Mouse (Mus musculus): ENCODE measurements around the gene Hoxb9. TPM values are rescaled to one million over a fixed set of nuclear protein-coding genes. Genes with fewer than 3 reads are reported as not detected.

Hoxb9 gene
- polyA plus RNA-seq, 1 experiment from 2014 or later: 1.5 TPM

DNA sequence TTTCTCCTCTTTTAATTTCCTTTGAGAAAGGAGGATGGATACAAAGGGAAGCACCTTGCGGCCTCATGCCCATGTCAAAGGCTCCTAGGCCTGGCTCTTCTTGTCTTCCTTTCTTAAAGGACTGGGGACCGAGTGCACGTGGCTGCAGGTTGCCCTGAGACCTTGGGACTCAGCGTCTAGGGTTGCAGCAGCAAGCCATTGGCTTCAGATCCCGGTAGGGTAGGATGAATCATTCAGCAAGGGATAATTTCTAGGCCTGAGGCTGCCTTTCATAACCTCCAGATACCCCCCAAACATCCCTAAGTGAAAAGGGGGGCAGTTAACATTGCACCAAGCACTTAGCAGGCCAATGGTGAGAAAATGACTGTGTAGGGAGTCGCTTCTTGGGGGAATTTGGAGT, 39.8 kb downstream of the Hoxb9 start:
- no peak for ATAC-seq
- peaks cover 63% of the 10 kb centered on the region for H3K27me3 ChIP-seq (replicated peaks; ENCODE audit: control insufficient read depth, insufficient read depth, low read length)
- H3K4me3 ChIP-seq (ENCODE audit: low read depth, low read length): peak overlapping the region; percentile 25
- H3K4me2 ChIP-seq (replicated peaks; ENCODE audit: low read depth): peak overlapping the region; percentile 63
- 23% methylated on average over 6 of the region's 6 CpGs for WGBS
- peak overlapping the region; percentile 55 for H3K27ac ChIP-seq (ENCODE audit: low read depth, low read length)
- TF ChIP-seq CTCF (IDR thresholded peaks at IDR 0.05; ENCODE audit: low read depth): no peak
- H3K9ac ChIP-seq (ENCODE audit: low read depth, low read length): peak overlapping the region; percentile 32; the same call in 1 of the 2 replicates
- no peaks in the 10 kb centered on the region for H3K36me3 ChIP-seq (ENCODE audit: control insufficient read depth, insufficient read depth)
- no peaks in the 10 kb centered on the region for H3K9me3 ChIP-seq (ENCODE audit: control insufficient read depth)
- no peaks in the 10 kb centered on the region for H3K4me1 ChIP-seq (replicated peaks; ENCODE audit: control insufficient read depth, insufficient read depth, low read length)

GRCm38 (mm10) chr11:96311520-96312417, 40.5 kb downstream of the Hoxb9 start:
- H3K9me3 ChIP-seq (ENCODE audit: control insufficient read depth): no peaks in the 10 kb centered on the region
- H3K4me2 ChIP-seq (replicated peaks; ENCODE audit: low read depth): peak overlapping the region; percentile 63
- H3K4me1 ChIP-seq (replicated peaks; ENCODE audit: control insufficient read depth, insufficient read depth, low read length): no peaks in the 10 kb centered on the region
- peak overlapping the region; percentile 32; the same call in 1 of the 2 replicates for H3K9ac ChIP-seq (ENCODE audit: low read depth, low read length)
- peak overlapping the region; percentile 55 for H3K27ac ChIP-seq (ENCODE audit: low read depth, low read length)
- peak; percentile 82 for TF ChIP-seq CTCF (IDR thresholded peaks at IDR 0.05; ENCODE audit: low read depth)
- ATAC-seq: peak; percentile 64
- WGBS: 2% methylated on average over 31 of the region's 31 CpGs
- no peaks in the 10 kb centered on the region for H3K36me3 ChIP-seq (ENCODE audit: control insufficient read depth, insufficient read depth)
- H3K27me3 ChIP-seq (replicated peaks; ENCODE audit: control insufficient read depth, insufficient read depth, low read length): peaks cover 62% of the 10 kb centered on the region
- peak overlapping the region; percentile 25 for H3K4me3 ChIP-seq (ENCODE audit: low read depth, low read length)

DNA sequence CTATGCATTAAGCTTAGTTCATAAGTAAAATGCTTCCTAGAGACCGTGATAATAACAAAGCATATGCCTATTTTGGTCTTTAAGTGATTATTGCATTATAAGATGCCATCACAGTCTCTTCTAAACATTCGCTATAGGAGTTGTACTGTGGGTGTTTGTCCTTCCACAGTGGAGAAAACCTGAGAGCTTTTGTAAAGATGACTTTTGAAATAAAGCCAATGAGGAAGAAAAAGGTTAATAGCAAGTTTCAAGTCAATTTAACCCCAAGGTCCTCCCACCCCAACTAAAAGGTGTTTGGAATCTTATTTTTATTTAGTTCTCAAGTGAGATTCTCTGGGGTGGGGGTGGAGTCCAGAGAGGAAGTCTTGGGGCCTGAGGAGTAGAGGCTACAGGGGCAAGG, 41.9 kb downstream of the Hoxb9 start:
- TF ChIP-seq CTCF (IDR thresholded peaks at IDR 0.05; ENCODE audit: low read depth): no peak
- Histone ChIP-seq H3K4me3 (ENCODE audit: low read depth, low read length) (no peak overlapping the region), H3K9me3 (ENCODE audit: control insufficient read depth) (no peaks in the 10 kb centered on the region), H3K9ac (ENCODE audit: low read depth, low read length) (no peak overlapping the region), H3K4me2 (replicated peaks; ENCODE audit: low read depth) (peak overlapping the region; percentile 63), H3K36me3 (ENCODE audit: control insufficient read depth, insufficient read depth) (no peaks in the 10 kb centered on the region), H3K27me3 (replicated peaks; ENCODE audit: control insufficient read depth, insufficient read depth, low read length) (peaks cover 60% of the 10 kb centered on the region; the same call in 1 of the 2 replicates), H3K4me1 (replicated peaks; ENCODE audit: control insufficient read depth, insufficient read depth, low read length) (no peaks in the 10 kb centered on the region), H3K27ac (ENCODE audit: low read depth, low read length) (no peak overlapping the region)
- ATAC-seq: no peak
- 47% methylated on average over 2 of the region's 2 CpGs for WGBS

GRCm38 (mm10) chr11:96313806-96314428, 42.7 kb downstream of the Hoxb9 start:
- Histone ChIP-seq H3K4me2 (replicated peaks; ENCODE audit: low read depth) (peak overlapping the region; percentile 83), H3K36me3 (ENCODE audit: control insufficient read depth, insufficient read depth) (no peaks in the 10 kb centered on the region), H3K27me3 (replicated peaks; ENCODE audit: control insufficient read depth, insufficient read depth, low read length) (peaks cover 65% of the 10 kb centered on the region; the same call in 1 of the 2 replicates), H3K9ac (ENCODE audit: low read depth, low read length) (peak overlapping the region; percentile 60; the same call in 1 of the 2 replicates), H3K9me3 (ENCODE audit: control insufficient read depth) (no peaks in the 10 kb centered on the region), H3K4me1 (replicated peaks; ENCODE audit: control insufficient read depth, insufficient read depth, low read length) (no peaks in the 10 kb centered on the region), H3K27ac (ENCODE audit: low read depth, low read length) (peak overlapping the region; percentile 54), H3K4me3 (ENCODE audit: low read depth, low read length) (peak overlapping the region; percentile 5; the same call in 1 of the 2 replicates)
- ATAC-seq: no peak
- no peak for TF ChIP-seq CTCF (IDR thresholded peaks at IDR 0.05; ENCODE audit: low read depth)
- WGBS: 36% methylated on average over 12 of the region's 12 CpGs

- Histone ChIP-seq H3K9me3 (ENCODE audit: control insufficient read depth) (no peaks in the 10 kb centered on the region), H3K36me3 (ENCODE audit: control insufficient read depth, insufficient read depth) (no peaks in the 10 kb centered on the region), H3K4me3 (ENCODE audit: low read depth, low read length) (peak overlapping the region; percentile 45), H3K27ac (ENCODE audit: low read depth, low read length) (peak overlapping the region; percentile 77), H3K27me3 (replicated peaks; ENCODE audit: control insufficient read depth, insufficient read depth, low read length) (peaks cover 59% of the 10 kb centered on the region; the same call in 1 of the 2 replicates), H3K4me1 (replicated peaks; ENCODE audit: control insufficient read depth, insufficient read depth, low read length) (no peaks in the 10 kb centered on the region), H3K4me2 (replicated peaks; ENCODE audit: low read depth) (peak overlapping the region; percentile 83), H3K9ac (ENCODE audit: low read depth, low read length) (peak overlapping the region; percentile 60)
- 22% methylated on average over 34 of the region's 34 CpGs for WGBS
- ATAC-seq: no peak
- no peak for TF ChIP-seq CTCF (IDR thresholded peaks at IDR 0.05; ENCODE audit: low read depth)
Observed at GRCm38 (mm10) chr11:96314671-96315343, 43.5 kb downstream of the Hoxb9 start.

DNA sequence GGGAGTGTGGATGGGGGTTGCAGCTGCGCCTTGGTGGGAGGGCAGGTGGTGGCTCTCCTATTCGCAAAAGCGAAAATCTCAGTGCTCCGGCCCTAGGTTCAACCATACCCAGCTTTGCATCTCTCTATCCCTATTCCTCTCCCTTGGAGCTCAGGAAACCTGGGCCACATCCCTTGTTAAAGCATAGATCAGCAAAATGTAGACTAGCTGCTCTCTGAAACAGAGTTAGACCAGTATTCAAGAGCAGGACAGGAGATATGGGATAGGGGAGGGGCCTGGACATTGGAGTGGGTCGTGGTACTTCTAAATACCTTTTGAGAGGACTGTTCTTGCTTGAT, 44.1 kb downstream of the Hoxb9 start:
- ATAC-seq: no peak

More for the DNA sequence above, 44.1 kb downstream of the Hoxb9 start:
- Histone ChIP-seq H3K9ac (ENCODE audit: low read depth, low read length) (peak overlapping the region; percentile 60; the same call in 1 of the 2 replicates), H3K27ac (ENCODE audit: low read depth, low read length) (peak overlapping the region; percentile 77), H3K4me3 (ENCODE audit: low read depth, low read length) (peak overlapping the region; percentile 45), H3K4me1 (replicated peaks; ENCODE audit: control insufficient read depth, insufficient read depth, low read length) (no peaks in the 10 kb centered on the region), H3K4me2 (replicated peaks; ENCODE audit: low read depth) (peak overlapping the region; percentile 83), H3K36me3 (ENCODE audit: control insufficient read depth, insufficient read depth) (no peaks in the 10 kb centered on the region), H3K27me3 (replicated peaks; ENCODE audit: control insufficient read depth, insufficient read depth, low read length) (peaks cover 55% of the 10 kb centered on the region; the same call in 1 of the 2 replicates), H3K9me3 (ENCODE audit: control insufficient read depth) (no peaks in the 10 kb centered on the region)
- TF ChIP-seq CTCF (IDR thresholded peaks at IDR 0.05; ENCODE audit: low read depth): no peak
- 34% methylated on average over 5 of the region's 5 CpGs for WGBS
